Mouse (Mus musculus) midbrain, embryonic 16.5 days (tissue): ENCODE measurements around the gene Tbx21. TPM values are rescaled to one million over a fixed set of nuclear protein-coding genes. Genes with fewer than 3 reads are reported as not detected.
A peak's percentile ranks its signal among the peaks of the same experiment; 100 is the strongest.

Experiments
- ATAC-seq: fragments of 200-750 bp; cut with Nextera tagmentation; 2 replicates; pipeline ENCODE4 v1.8.0; 2017; ENCODE audit warnings: moderate TSS enrichment
- H3K27ac ChIP-seq: fragments of 300-500 bp; sonication (generic); 2 replicates; pipeline ENCODE4 v1.5.1; 2014; ENCODE audit warnings: mild to moderate bottlenecking, low read length, mixed read lengths
- H3K27me3 ChIP-seq: fragments of 300-500 bp; sonication (generic); 2 replicates; pipeline ENCODE4 v1.6.1; 2014; ENCODE audit warnings: low read depth, low read length, mixed read lengths; ENCODE audit not compliant: control insufficient read depth, insufficient read depth
- H3K36me3 ChIP-seq: fragments of 300-500 bp; sonication (generic); 2 replicates; pipeline ENCODE4 v1.6.1; 2014; ENCODE audit warnings: mild to moderate bottlenecking, low read length, moderate library complexity, mixed read lengths; ENCODE audit not compliant: control insufficient read depth, insufficient read depth
- H3K4me1 ChIP-seq: fragments of 300-500 bp; sonication (generic); 2 replicates; pipeline ENCODE4 v1.6.1; 2014; ENCODE audit warnings: mild to moderate bottlenecking, low read length, mixed read lengths; ENCODE audit not compliant: control insufficient read depth, insufficient read depth
- H3K4me2 ChIP-seq: fragments of 300-500 bp; sonication (generic); 2 replicates; pipeline ENCODE4 v1.6.1; 2014; ENCODE audit warnings: mild to moderate bottlenecking, low read length, mixed read lengths
- H3K4me3 ChIP-seq: fragments of 300-500 bp; sonication (generic); 2 replicates; pipeline ENCODE4 v1.5.1; 2014; ENCODE audit warnings: low read depth, mild to moderate bottlenecking, low read length, moderate library complexity, mixed read lengths
- H3K9ac ChIP-seq: fragments of 300-500 bp; sonication (generic); 2 replicates; pipeline ENCODE4 v1.6.1; 2014; ENCODE audit warnings: low read depth, low read length, mixed read lengths
- H3K9me3 ChIP-seq: fragments of 300-500 bp; sonication (generic); replicated peaks from 2 replicates; pipeline ENCODE4 v1.6.1; 2014; ENCODE audit warnings: mild to moderate bottlenecking, low read length, mixed read lengths; ENCODE audit not compliant: control insufficient read depth, poor library complexity, severe bottlenecking
- WGBS: fragments of 180-500 bp; shearing (Covaris S2); extraction: QIAGEN DNeasy Blood & Tissue Kit; methylation state at CpG from one replicate; pipeline ENCODE4 v1.1.7; 2014; 5-methylcytosine and 5-hydroxymethylcytosine counted together
- polyA plus RNA-seq: library from polyadenylated mRNA; unstranded; fragments of >200 nt; fragmentation: Nextera tagmentation; extraction: Ambion mirVana; gene quantifications from 2 replicates; pipeline ENCODE4 v1.2.1, GENCODE M21; 2015

Gene Tbx21
- polyA plus RNA-seq, 1 experiment from 2014 or later, result 0.16 TPM

GRCm38 (mm10) chr11:97126645-97127468 is 11.7 kb upstream of the Tbx21 start:
- Histone ChIP-seq H3K36me3 (no peaks in the 10 kb centered on the region), H3K4me3 (peak overlapping the region; percentile 49), H3K4me1 (0 out of 2 replicates have a peak, but pooled peaks cover 2% of the 10 kb centered on the region), H3K27me3 (peaks cover 6% of the 10 kb centered on the region; the same call in 1 of the 2 replicates), H3K9ac (peak overlapping the region; percentile 64), H3K4me2 (peak overlapping the region; percentile 94), H3K9me3 (no peaks in the 10 kb centered on the region), H3K27ac (no peak overlapping the region)
- 3% methylated on average over 31 of the region's 32 CpGs for WGBS
- ATAC-seq, result peak; percentile 58

- Histone ChIP-seq H3K4me1 (0 out of 2 replicates have a peak, but pooled peaks cover 2% of the 10 kb centered on the region), H3K4me3 (no peak overlapping the region), H3K27ac (no peak overlapping the region), H3K4me2 (no peak overlapping the region), H3K9ac (no peak overlapping the region), H3K27me3 (peaks cover 6% of the 10 kb centered on the region; the same call in 1 of the 2 replicates), H3K9me3 (no peaks in the 10 kb centered on the region), H3K36me3 (no peaks in the 10 kb centered on the region)
- ATAC-seq, result no peak
- 56% methylated on average over 9 of the region's 10 CpGs for WGBS
Observed at GRCm38 (mm10) chr11:97124266-97125036, 9.3 kb upstream of the Tbx21 start.

- no peaks in the 10 kb centered on the region for H3K36me3 ChIP-seq
- 0 out of 2 replicates have a peak, but pooled peaks cover 2% of the 10 kb centered on the region for H3K4me1 ChIP-seq
- peaks cover 8% of the 10 kb centered on the region for H3K27me3 ChIP-seq
- H3K9ac ChIP-seq, result no peak overlapping the region
- H3K4me3 ChIP-seq, result no peak overlapping the region
- 14% methylated on average over 11 of the region's 11 CpGs for WGBS
- no peak for ATAC-seq
- no peak overlapping the region for H3K27ac ChIP-seq
- H3K9me3 ChIP-seq, result no peaks in the 10 kb centered on the region
- H3K4me2 ChIP-seq, result no peak overlapping the region
Observed at GRCm38 (mm10) chr11:97123282-97123890, 8.3 kb upstream of the Tbx21 start.

GRCm38 (mm10) chr11:97120641-97121040 is 5.5 kb upstream of the Tbx21 start:
- H3K4me1 ChIP-seq, result no peaks in the 10 kb centered on the region
- no peak overlapping the region for H3K4me2 ChIP-seq
- H3K4me3 ChIP-seq, result no peak overlapping the region
- 75% methylated on average over 3 of the region's 3 CpGs for WGBS
- ATAC-seq, result no peak
- no peak overlapping the region for H3K27ac ChIP-seq
- H3K27me3 ChIP-seq, result peaks cover 20% of the 10 kb centered on the region
- no peaks in the 10 kb centered on the region for H3K36me3 ChIP-seq
- no peaks in the 10 kb centered on the region for H3K9me3 ChIP-seq
- no peak overlapping the region for H3K9ac ChIP-seq

- no peaks in the 10 kb centered on the region for H3K36me3 ChIP-seq
- no peaks in the 10 kb centered on the region for H3K9me3 ChIP-seq
- whole genome bisulfite sequencing, result 50% methylated on average over 10 of the region's 10 CpGs
- H3K4me2 ChIP-seq, result no peak overlapping the region
- peaks cover 1% of the 10 kb centered on the region for H3K4me1 ChIP-seq
- H3K4me3 ChIP-seq, result no peak overlapping the region
- no peak for ATAC-seq
- peaks cover 24% of the 10 kb centered on the region for H3K27me3 ChIP-seq
- H3K27ac ChIP-seq, result no peak overlapping the region
- H3K9ac ChIP-seq, result no peak overlapping the region
Observed at GRCm38 (mm10) chr11:97120221-97120620, 5.1 kb upstream of the Tbx21 start.

- ATAC-seq, result no peak
- H3K4me3 ChIP-seq, result no peak overlapping the region
- no peak overlapping the region for H3K4me2 ChIP-seq
- H3K36me3 ChIP-seq, result no peaks in the 10 kb centered on the region
- no peak overlapping the region for H3K9ac ChIP-seq
- H3K27me3 ChIP-seq, result peaks cover 54% of the 10 kb centered on the region
- no peaks in the 10 kb centered on the region for H3K9me3 ChIP-seq
- peaks cover 13% of the 10 kb centered on the region for H3K4me1 ChIP-seq
- H3K27ac ChIP-seq, result no peak overlapping the region
- WGBS, result 11% methylated on average over 11 of the region's 11 CpGs
Observed at GRCm38 (mm10) chr11:97115797-97116196, 666 bp upstream of the Tbx21 start.

- Histone ChIP-seq H3K27ac (no peak overlapping the region), H3K4me2 (no peak overlapping the region), H3K9me3 (no peaks in the 10 kb centered on the region), H3K36me3 (no peaks in the 10 kb centered on the region), H3K4me1 (peaks cover 13% of the 10 kb centered on the region), H3K4me3 (no peak overlapping the region), H3K9ac (no peak overlapping the region), H3K27me3 (peaks cover 49% of the 10 kb centered on the region)
- 86% methylated on average over 9 of the region's 9 CpGs for WGBS
- no peak for ATAC-seq
Observed at GRCm38 (mm10) chr11:97112519-97113125, 2.5 kb downstream of the Tbx21 start.

- Histone ChIP-seq H3K27ac (no peak overlapping the region), H3K4me1 (no peaks in the 10 kb centered on the region), H3K4me2 (no peak overlapping the region), H3K4me3 (no peak overlapping the region), H3K36me3 (no peaks in the 10 kb centered on the region), H3K27me3 (peaks cover 17% of the 10 kb centered on the region), H3K9ac (no peak overlapping the region), H3K9me3 (no peaks in the 10 kb centered on the region)
- WGBS, result 71% methylated on average over 16 of the region's 16 CpGs
- ATAC-seq, result no peak
Observed at GRCm38 (mm10) chr11:97108976-97109375, 6.2 kb downstream of the Tbx21 start.
